Mouse (Mus musculus) CH12.LX (cell line): ENCODE data around the gene Fgf12.

Experiments used
- CHD2 ChIP-seq: IDR thresholded peaks from 2 replicates; pipeline ENCODE4 v1.6.1; 2011; ENCODE audit warnings: low read length, improper control_type of control experiment
- CTCF ChIP-seq, 2 experiments: IDR thresholded peaks in 1 of 2; conservative IDR thresholded peaks in 1 of 2; 2 replicates each; pipeline ENCODE4 v1.5.1; 2011 to 2012; ENCODE audit warnings: low read depth in 2 of 2, low read length in 2 of 2, improper control_type of control experiment in 1 of 2, inconsistent platforms in 1 of 2, mild to moderate bottlenecking in 1 of 2, moderate library complexity in 1 of 2
- ELF1 ChIP-seq: IDR thresholded peaks from 2 replicates; pipeline ENCODE4 v1.6.1; 2014; ENCODE audit warnings: low read depth, mild to moderate bottlenecking, inconsistent platforms, low read length, improper control_type of control experiment
- EP300 ChIP-seq: IDR thresholded peaks from 2 replicates; pipeline ENCODE4 v1.6.1; 2011; ENCODE audit warnings: low read length, improper control_type of control experiment
- MAFK ChIP-seq: IDR thresholded peaks from 2 replicates; pipeline ENCODE4 v1.6.1; 2011; ENCODE audit warnings: low read length, improper control_type of control experiment; ENCODE audit not compliant: insufficient replicate concordance
- MEF2A ChIP-seq: IDR thresholded peaks from 2 replicates; pipeline ENCODE4 v1.6.1; 2014; ENCODE audit warnings: low read depth, mild to moderate bottlenecking, inconsistent platforms, low read length, improper control_type of control experiment, borderline replicate concordance
- MXI1 ChIP-seq: IDR thresholded peaks from 2 replicates; pipeline ENCODE4 v1.6.1; 2011; ENCODE audit warnings: mild to moderate bottlenecking, low read depth, low read length, improper control_type of control experiment
- MYC ChIP-seq: IDR thresholded peaks from 2 replicates; pipeline ENCODE4 v1.6.1; 2011; ENCODE audit warnings: low read depth, mild to moderate bottlenecking, improper control_type of control experiment, low read length
- NRF1 ChIP-seq: IDR thresholded peaks from 2 replicates; pipeline ENCODE4 v1.6.1; 2014; ENCODE audit warnings: low read depth, mild to moderate bottlenecking, inconsistent platforms, low read length, improper control_type of control experiment, moderate library complexity
- POLR2A ChIP-seq: IDR thresholded peaks from 2 replicates; pipeline ENCODE4 v1.6.1; 2011; ENCODE audit warnings: low read depth, mild to moderate bottlenecking, improper control_type of control experiment, low read length
- POLR2AphosphoS2 ChIP-seq: IDR thresholded peaks from 2 replicates; pipeline ENCODE4 v1.6.1; 2011; ENCODE audit warnings: low read depth, low read length, improper control_type of control experiment
- SIN3A ChIP-seq: IDR thresholded peaks from 2 replicates; pipeline ENCODE4 v1.6.1; 2012; ENCODE audit warnings: low read length, improper control_type of control experiment, inconsistent platforms
- ZNF384 ChIP-seq: IDR thresholded peaks from 2 replicates; pipeline ENCODE4 v1.6.1; 2012; ENCODE audit warnings: low read depth, low read length, improper control_type of control experiment, inconsistent platforms

DNA sequence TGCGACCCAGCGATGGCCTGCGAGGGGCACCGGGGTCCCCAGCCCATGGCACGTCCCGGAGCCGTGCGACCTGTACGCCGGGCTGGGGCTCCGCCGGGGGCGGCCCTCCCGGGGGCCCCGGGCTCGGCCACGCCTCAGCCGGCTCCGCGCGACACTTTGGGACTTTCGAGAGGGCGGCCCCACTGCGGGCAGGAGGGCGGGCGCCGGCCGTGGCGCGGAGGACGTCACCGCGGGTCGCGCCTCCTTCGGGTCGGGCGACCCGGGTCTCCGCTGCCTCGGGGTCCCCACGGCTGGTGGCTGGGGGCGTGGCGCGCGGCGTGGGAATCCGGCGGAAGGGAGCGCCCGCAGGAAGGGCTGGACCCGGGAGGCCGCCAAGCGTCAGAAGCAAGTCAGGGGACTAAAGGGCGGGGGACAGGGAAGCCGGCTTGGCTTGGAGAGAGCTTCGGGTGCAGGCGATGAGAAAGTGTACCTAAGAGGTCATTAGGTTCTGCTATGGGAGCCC lies 188.1 kb downstream of the Fgf12 start:
- no peak for TF ChIP-seq CTCF (conservative IDR thresholded peaks at IDR 0.05 in 1 of 2, IDR thresholded peaks at IDR 0.05 in 1 of 2; ENCODE audit: low read depth in 2 of 2, low read length in 2 of 2)
- TF ChIP-seq POLR2A = no peak
- TF ChIP-seq MYC = no peak
- TF ChIP-seq SIN3A = no peak
- no peak for TF ChIP-seq ELF1
- no peak for TF ChIP-seq CHD2
- TF ChIP-seq EP300 = no peak
- no peak for TF ChIP-seq ZNF384
- no peak for TF ChIP-seq MXI1
- TF ChIP-seq NRF1 = no peak
- TF ChIP-seq MEF2A = no peak
- no peak for TF ChIP-seq MAFK
- no peak for TF ChIP-seq POLR2AphosphoS2
